8 mouse cellular contexts compared by ENCODE assay signal in the genomic region with DNA sequence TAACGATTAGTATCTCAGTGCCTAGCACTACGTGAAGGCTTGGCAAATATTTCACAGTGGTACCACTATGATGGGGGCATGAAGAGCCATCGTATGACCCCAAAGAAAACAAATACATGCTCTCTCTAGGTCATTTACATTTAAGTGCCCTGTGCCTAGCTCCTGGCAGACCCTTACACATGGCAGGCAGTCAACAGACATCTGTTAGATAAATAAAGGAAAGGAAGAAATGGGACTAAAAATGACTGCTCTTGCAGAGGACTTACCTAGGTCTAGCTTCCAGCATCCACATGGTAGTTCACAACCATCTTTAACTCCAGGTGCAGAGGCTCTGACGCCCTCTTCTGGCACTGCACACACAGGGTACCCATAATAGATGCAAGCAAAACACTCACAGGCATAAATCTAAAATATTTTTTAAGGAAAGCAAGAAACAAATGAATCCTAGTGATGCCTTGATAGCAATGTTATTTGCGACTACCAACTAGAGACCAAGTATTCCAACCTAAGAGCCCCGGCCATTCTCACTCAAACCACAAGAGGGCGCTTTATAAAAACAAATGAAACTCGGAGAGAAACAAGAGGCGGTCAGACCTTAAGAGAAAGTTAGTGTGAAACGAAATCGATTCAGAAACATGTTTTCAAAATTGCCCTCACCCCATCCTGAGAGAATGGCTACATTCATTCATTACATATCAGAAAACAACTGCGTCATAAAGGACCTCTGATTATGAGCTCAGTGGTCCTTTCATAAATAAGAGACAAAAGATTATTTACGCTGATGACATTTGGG. TPM values are rescaled to one million over a fixed set of nuclear protein-coding genes. Genes with fewer than 3 reads are reported as not detected.
DNase-seq lines count a peak whose midpoint lies in the region; ATAC-seq lines count a peak whose summit lies in the region.

No protein-coding gene starts in this region.

- intact Hi-C loops in heart, postnatal 14 days (cut with DNase I), result loop anchor here (10.0 kb wide), 1 partner anchor 285 kb away; no protein-coding TSS in a partner anchor

- peak overlapping the region; percentile 42; the same call in 1 of the 2 replicates for H3K9ac ChIP-seq in forebrain, embryonic 14.5 days (ENCODE audit: low read length)
- no peak overlapping the region for H3K9ac ChIP-seq in liver, embryonic 15.5 days
- no peak overlapping the region for H3K9ac ChIP-seq in neural tube, embryonic 12.5 days

- peak; percentile 69 for ATAC-seq in forebrain, embryonic 14.5 days
- no peak for ATAC-seq in liver, embryonic 15.5 days (ENCODE audit: insufficient read depth)
- ATAC-seq in neural tube, embryonic 12.5 days (ENCODE audit: low FRiP score, low read depth), result peak; percentile 74

- H3K4me1 ChIP-seq in forebrain, embryonic 14.5 days (ENCODE audit: control insufficient read depth, insufficient read depth, low read length), result no peaks in the 10 kb centered on the region
- no peaks in the 10 kb centered on the region for H3K4me1 ChIP-seq in liver, embryonic 15.5 days (replicated peaks)
- peaks cover 7% of the 10 kb centered on the region; the same call in 1 of the 2 replicates for H3K4me1 ChIP-seq in neural tube, embryonic 12.5 days

- H3K27ac ChIP-seq in forebrain, embryonic 14.5 days (ENCODE audit: low read depth, low read length), result peak overlapping the region; percentile 56; the same call in 1 of the 2 replicates
- H3K27ac ChIP-seq in liver, embryonic 15.5 days (replicated peaks), result no peak overlapping the region
- no peak overlapping the region for H3K27ac ChIP-seq in neural tube, embryonic 12.5 days

- peak overlapping the region; percentile 45 for H3K4me2 ChIP-seq in forebrain, embryonic 14.5 days (ENCODE audit: low read length)
- H3K4me2 ChIP-seq in liver, embryonic 15.5 days, result peak overlapping the region; percentile 37; the same call in 1 of the 2 replicates
- H3K4me2 ChIP-seq in neural tube, embryonic 12.5 days (replicated peaks), result peak overlapping the region; percentile 56

- DNase-seq in ES-CJ7 (ENCODE audit: low read depth, low spot score), result peak; percentile 57
- DNase-seq in c-Kit-positive CD71-negative TER-119-negative erythroid progenitor cells, embryonic 14.5 days (ENCODE audit: low read depth), result peak; percentile 69
- peak; percentile 93 for DNase-seq in forebrain, embryonic 14.5 days (ENCODE audit: low spot score)
- DNase-seq in heart, postnatal 14 days, result peak; percentile 64 to 80
- peak; percentile 79 to 83 for DNase-seq in kidney, postnatal 4 days
- DNase-seq in thymus, postnatal 10 days (ENCODE audit: low spot score in 2 of 2), result peak; percentile 43 to 72

- H3K36me3 ChIP-seq in forebrain, embryonic 14.5 days (ENCODE audit: control insufficient read depth, insufficient read depth, low read length), result no peaks in the 10 kb centered on the region
- no peaks in the 10 kb centered on the region for H3K36me3 ChIP-seq in liver, embryonic 15.5 days (replicated peaks)
- H3K36me3 ChIP-seq in neural tube, embryonic 12.5 days, result no peaks in the 10 kb centered on the region

- H3K27me3 ChIP-seq in forebrain, embryonic 14.5 days (replicated peaks; ENCODE audit: control insufficient read depth, insufficient read depth, low read length), result no peaks in the 10 kb centered on the region
- H3K27me3 ChIP-seq in liver, embryonic 15.5 days, result peaks cover 17% of the 10 kb centered on the region; the same call in 1 of the 2 replicates
- H3K27me3 ChIP-seq in neural tube, embryonic 12.5 days (replicated peaks), result no peaks in the 10 kb centered on the region

- no peaks in the 10 kb centered on the region for H3K9me3 ChIP-seq in forebrain, embryonic 14.5 days (replicated peaks; ENCODE audit: control insufficient read depth, low read length)
- H3K9me3 ChIP-seq in liver, embryonic 15.5 days (replicated peaks), result no peaks in the 10 kb centered on the region
- H3K9me3 ChIP-seq in neural tube, embryonic 12.5 days, result no peaks in the 10 kb centered on the region

- WGBS in forebrain, embryonic 14.5 days, result 18% methylated on average over 13 of the region's 13 CpGs
- 26% methylated on average over 13 of the region's 13 CpGs for whole genome bisulfite sequencing in liver, embryonic 15.5 days (ENCODE audit: insufficient replicate concordance)
- WGBS in neural tube, embryonic 12.5 days, result 25% methylated on average over 13 of the region's 13 CpGs

- H3K4me3 ChIP-seq in forebrain, embryonic 14.5 days (ENCODE audit: low read depth, low read length), result peak overlapping the region; percentile 19; the same call in 1 of the 2 replicates
- no peak overlapping the region for H3K4me3 ChIP-seq in liver, embryonic 15.5 days (replicated peaks)
- no peak overlapping the region for H3K4me3 ChIP-seq in neural tube, embryonic 12.5 days

RNA-seq across cellular contexts. Expression of a gene that starts 15.7 kb away (rescaled TPM):
- 14.7 and 19.6 TPM in 2 replicates for polyA plus RNA-seq in forebrain, embryonic 14.5 days (2014; fragmentation: Nextera tagmentation; extraction: Ambion mirVana)
- 10 to 100 TPM in 1 of 2 experiments, 1 to 10 TPM in 1; 8.8 to 10.6 TPM for total RNA-seq in heart, postnatal 14 days (2021)
- 2.6 and 2.8 TPM in 2 replicates for polyA plus RNA-seq in liver, embryonic 15.5 days (2015; fragmentation: Nextera tagmentation; extraction: Ambion mirVana)
- polyA plus RNA-seq in neural tube, embryonic 12.5 days (2016; fragmentation: Nextera tagmentation; extraction: Ambion mirVana), result 11.8 and 14.8 TPM in 2 replicates
